Mouse (Mus musculus): ENCODE measurements around the gene Vmn1r159.
"Not testable (repeated sequence)": the region's sequence is repeated elsewhere in the genome, so short reads cannot be mapped to it uniquely, and the experiment has no call there.

Vmn1r159 gene

DNA sequence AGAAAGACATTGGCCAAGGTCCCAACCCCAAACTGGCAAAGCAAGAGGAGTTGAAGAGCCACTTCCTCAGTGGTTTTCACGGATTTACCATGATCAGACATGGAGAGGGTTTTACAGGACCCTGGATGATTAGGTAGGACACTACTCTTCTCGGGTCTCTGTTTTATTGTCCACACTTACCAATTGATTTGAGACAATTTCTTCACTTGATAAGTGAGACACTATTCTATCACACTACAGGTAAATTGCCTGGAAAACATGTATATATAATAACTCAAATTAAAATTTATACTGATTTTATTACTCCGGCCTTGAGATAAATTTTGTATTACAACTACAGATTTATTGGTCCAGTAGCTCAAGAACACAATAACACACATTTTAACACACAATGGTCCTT, at the start of gene Vmn1r159:
Gene Vmn1r159, minus strand, starts transcription at position 101 of the 400 bp plus-strand sequence.
- not testable (repeated sequence) for DNase-seq (ENCODE audit: extremely low spot score, low read depth, low spot score)

DNA sequence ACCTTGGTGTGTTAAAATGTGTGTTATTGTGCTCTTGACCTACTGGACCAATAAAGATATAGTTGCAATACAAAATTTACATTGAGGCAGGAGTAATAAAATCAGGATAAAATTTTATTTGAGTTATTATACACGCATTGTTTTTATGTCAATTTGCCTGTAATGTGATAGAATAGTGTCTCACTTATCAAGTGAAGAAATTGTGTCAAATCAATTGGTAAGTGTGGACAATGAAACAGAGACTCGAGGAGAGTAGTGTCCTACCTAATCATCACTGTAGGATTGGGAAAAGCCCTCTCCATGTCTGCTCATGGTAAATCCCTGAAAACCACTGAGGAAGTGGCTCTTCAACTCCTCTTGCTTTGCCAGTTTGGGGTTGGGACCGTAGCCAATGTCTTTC, 27.5 kb upstream of the Vmn1r159 start, which contains the start of gene Vmn1r160:
Gene Vmn1r160, plus strand, starts transcription at position 301 of the 400 bp plus-strand sequence.
- not testable (repeated sequence) for DNase-seq (ENCODE audit: extremely low spot score, low read depth, low spot score)

Data from hindlimb bud, embryonic 11.5 days (tissue).